Mouse (Mus musculus) adrenal gland, adult (tissue): ENCODE measurements around the gene Akr1b7.

Experiments
- DNase-seq, 2 experiments: peaks; one replicate each; pipeline ENCODE4 v3.0.0; 2022 to 2023; ENCODE audit warnings: low spot score in 1 of 2; ENCODE audit not compliant: inconsistent age in 2 of 2

Gene Akr1b7

GRCm38 (mm10) chr6:34419071-34419470, 6.9 kb downstream of the Akr1b7 start:
- no peak for DNase-seq

GRCm38 (mm10) chr6:34439006-34439405, 26.9 kb downstream of the Akr1b7 start:
- no peak for DNase-seq

- peak in 1 of 2 experiments; percentile 67 for DNase-seq
Observed at GRCm38 (mm10) chr6:34441556-34442257, 29.6 kb downstream of the Akr1b7 start.

GRCm38 (mm10) chr6:34443791-34444190, 31.7 kb downstream of the Akr1b7 start:
- DNase-seq, result peak in 1 of 2 experiments; percentile 86

- DNase-seq, result peak; percentile 70 to 91
Observed at GRCm38 (mm10) chr6:34447961-34448360, 35.8 kb downstream of the Akr1b7 start.

DNA sequence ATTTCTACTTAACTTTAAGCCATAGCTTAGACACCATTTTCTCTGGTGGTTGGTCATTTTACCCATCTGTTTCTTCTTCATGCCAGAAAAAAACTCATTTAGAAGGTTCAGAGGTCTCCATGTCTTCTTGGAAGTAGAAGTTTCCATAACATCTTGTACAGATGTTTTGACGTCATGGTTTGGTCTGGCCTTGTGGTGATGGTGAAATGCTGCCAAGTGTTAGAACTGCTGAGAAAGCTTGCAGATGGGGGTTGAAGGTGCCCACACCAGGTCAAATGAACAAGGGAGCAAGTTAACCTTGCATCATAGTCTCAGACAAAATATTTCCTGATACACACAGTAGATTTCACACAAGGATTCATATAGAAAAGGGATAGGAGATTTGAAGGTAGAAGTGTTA, 36.6 kb downstream of the Akr1b7 start:
- DNase-seq, result no peak

GRCm38 (mm10) chr6:34452963-34453770, 41.0 kb downstream of the Akr1b7 start:
- DNase-seq, result peak in 1 of 2 experiments; percentile 17

GRCm38 (mm10) chr6:34459456-34459855, 47.3 kb downstream of the Akr1b7 start:
- peak in 1 of 2 experiments; percentile 63 for DNase-seq

DNA sequence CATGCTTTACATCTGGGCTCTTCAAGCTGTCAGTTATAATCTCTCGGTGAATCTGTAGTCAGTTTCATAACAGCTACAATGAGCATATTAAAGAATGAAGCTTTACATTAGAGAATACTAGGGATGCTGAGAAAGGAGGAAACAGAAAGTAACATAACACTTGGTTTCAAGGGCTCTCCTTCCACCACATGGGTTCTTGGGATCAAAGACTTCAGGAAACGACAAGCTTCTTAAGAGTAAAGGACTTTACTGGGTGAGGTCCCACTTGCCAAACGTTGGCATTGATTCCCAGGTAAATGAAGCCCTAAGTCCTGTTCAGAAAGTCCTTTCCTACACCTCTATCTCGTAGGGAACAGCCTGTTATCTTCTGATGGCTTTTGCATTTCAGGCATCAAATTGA, 48.5 kb downstream of the Akr1b7 start:
- peak in 1 of 2 experiments; percentile 20 for DNase-seq

DNA sequence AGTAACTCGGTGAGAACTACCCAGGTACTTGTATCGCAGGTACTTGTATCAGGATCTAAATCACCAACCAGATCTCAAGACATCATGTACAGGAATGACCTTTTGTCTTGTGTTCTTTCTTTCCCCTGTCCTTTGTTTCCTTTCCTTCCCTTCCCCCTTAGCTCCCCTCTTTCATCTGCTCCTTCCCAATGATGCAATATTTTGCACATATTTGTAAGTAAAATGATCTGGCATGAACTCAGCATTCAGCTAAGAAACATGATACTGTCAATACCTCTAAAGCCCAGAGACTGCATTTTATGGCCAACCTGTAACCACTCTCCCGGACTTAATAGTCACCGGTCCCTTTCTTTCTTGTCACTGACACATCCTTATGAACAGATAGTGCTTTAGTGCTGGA, 51.4 kb downstream of the Akr1b7 start:
- no peak for DNase-seq

- no peak for DNase-seq
Observed at GRCm38 (mm10) chr6:34471434-34472110, 59.4 kb downstream of the Akr1b7 start.
